ENCODE assay signal across 8 mouse cellular contexts in the genomic region with DNA sequence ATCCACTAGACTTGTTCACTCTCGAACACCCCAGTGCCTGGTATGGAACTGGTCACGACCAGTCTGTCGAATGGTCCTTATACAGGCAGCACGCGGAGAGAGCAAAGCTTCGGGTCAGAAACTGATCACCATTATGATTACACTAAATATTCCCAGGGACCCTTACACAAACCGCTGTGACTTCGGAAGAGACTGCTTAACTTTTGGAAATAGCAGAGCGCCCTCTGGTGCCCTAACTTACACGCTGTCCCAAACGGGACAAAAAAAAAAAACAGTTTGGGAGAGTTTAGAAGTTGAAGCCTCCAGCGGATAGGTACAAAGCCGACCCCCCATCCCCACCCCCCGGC. TPM values are rescaled to one million over a fixed set of nuclear protein-coding genes. Genes with fewer than 3 reads are reported as not detected.
DNase-seq lines count a peak whose midpoint lies in the region; ATAC-seq and TF ChIP-seq lines count a peak whose summit lies in the region.

No protein-coding gene starts in this region.

- peak; percentile 73 for TF ChIP-seq CTCF in kidney, postnatal 0 days (IDR thresholded peaks at IDR 0.05; ENCODE audit: low read depth)
- peak; percentile 70 for TF ChIP-seq CTCF in lung, embryonic 14.5 days (IDR thresholded peaks at IDR 0.05; ENCODE audit: low read depth)

- H3K36me3 ChIP-seq in heart, embryonic 14.5 days (ENCODE audit: control insufficient read depth, insufficient read depth, low read length) = peaks cover 65% of the 10 kb centered on the region
- H3K36me3 ChIP-seq in kidney, postnatal 0 days (ENCODE audit: insufficient read depth, low read length) = peaks cover 6% of the 10 kb centered on the region; the same call in 1 of the 2 replicates
- H3K36me3 ChIP-seq in lung, embryonic 14.5 days (ENCODE audit: insufficient read depth) = peaks cover 32% of the 10 kb centered on the region

- H3K4me3 ChIP-seq in heart, embryonic 14.5 days (ENCODE audit: control insufficient read depth in 1 of 2, insufficient read depth in 1 of 2, low read depth in 1 of 2, low read length in 2 of 2) = no peak overlapping the region
- peak overlapping the region; percentile 14; the same call in 1 of the 2 replicates for H3K4me3 ChIP-seq in kidney, postnatal 0 days (replicated peaks; ENCODE audit: low read depth, low read length)
- H3K4me3 ChIP-seq in lung, embryonic 14.5 days (ENCODE audit: low read depth, low read length) = 0 out of 2 replicates have a peak overlapping the region, but pooled peaks have one; percentile 16

- ATAC-seq in heart, embryonic 14.5 days (ENCODE audit: insufficient number of reproducible peaks, insufficient read depth, low FRiP score, low read depth) = no peak
- ATAC-seq in kidney, postnatal 0 days (replicated peaks; ENCODE audit: low FRiP score, low read depth) = no peak
- no peak for ATAC-seq in lung, embryonic 14.5 days (ENCODE audit: insufficient read depth)
- no peak for ATAC-seq in activated CD4-positive, CD25-positive, alpha-beta regulatory T cell, adult 4 months

- H3K4me2 ChIP-seq in heart, embryonic 14.5 days (ENCODE audit: low read length) = peak overlapping the region; percentile 51
- peak overlapping the region; percentile 25 for H3K4me2 ChIP-seq in kidney, postnatal 0 days (ENCODE audit: low read length)
- peak overlapping the region; percentile 43 for H3K4me2 ChIP-seq in lung, embryonic 14.5 days

- 7% methylated on average over 14 of the region's 14 CpGs for WGBS in heart, embryonic 14.5 days
- WGBS in kidney, postnatal 0 days = 5% methylated on average over 14 of the region's 14 CpGs
- 4% methylated on average over 14 of the region's 14 CpGs for WGBS in lung, embryonic 14.5 days

- H3K27ac ChIP-seq in heart, embryonic 14.5 days (replicated peaks in 1 of 2; ENCODE audit: control insufficient read depth in 1 of 2, insufficient read depth in 1 of 2, low read depth in 2 of 2, low read length in 2 of 2) = peak overlapping the region in 1 of 2 experiments; percentile 82; a peak in 2 of 4 replicates
- 0 out of 2 replicates have a peak overlapping the region, but pooled peaks have one; percentile 44 for H3K27ac ChIP-seq in kidney, postnatal 0 days
- H3K27ac ChIP-seq in lung, embryonic 14.5 days (ENCODE audit: low read depth) = no peak overlapping the region

- peak; percentile 71 for DNase-seq in CD4-positive helper T cell, adult 2 months (ENCODE audit: low read depth, low spot score)
- DNase-seq in T-cell, adult 2 months (ENCODE audit: low spot score) = peak; percentile 51
- peak; percentile 89 for DNase-seq in embryo, embryonic 11 days
- DNase-seq in kidney, postnatal 0 days (ENCODE audit: low spot score) = peak; percentile 94
- DNase-seq in lung, embryonic 14.5 days = peak; percentile 95
- peak; percentile 79 for DNase-seq in retina, postnatal 1 day

- H3K27me3 ChIP-seq in heart, embryonic 14.5 days (ENCODE audit: control insufficient read depth, insufficient read depth, low read length) = no peaks in the 10 kb centered on the region
- peaks cover 10% of the 10 kb centered on the region for H3K27me3 ChIP-seq in kidney, postnatal 0 days (ENCODE audit: insufficient read depth, low read length)
- H3K27me3 ChIP-seq in lung, embryonic 14.5 days (ENCODE audit: insufficient read depth, low read length) = peaks cover 17% of the 10 kb centered on the region

- H3K9me3 ChIP-seq in heart, embryonic 14.5 days (ENCODE audit: control insufficient read depth, low read length) = no peaks in the 10 kb centered on the region
- H3K9me3 ChIP-seq in kidney, postnatal 0 days (replicated peaks; ENCODE audit: low read length) = no peaks in the 10 kb centered on the region
- no peaks in the 10 kb centered on the region for H3K9me3 ChIP-seq in lung, embryonic 14.5 days (ENCODE audit: low read depth, low read length)

- H3K4me1 ChIP-seq in heart, embryonic 14.5 days (ENCODE audit: control insufficient read depth in 2 of 2, insufficient read depth in 2 of 2, low read length in 2 of 2) = peaks cover 29 to 61% of the 10 kb centered on the region in 2 experiments
- H3K4me1 ChIP-seq in kidney, postnatal 0 days (replicated peaks; ENCODE audit: insufficient read depth, low read length) = 0 out of 2 replicates have a peak, but pooled peaks cover 26% of the 10 kb centered on the region
- H3K4me1 ChIP-seq in lung, embryonic 14.5 days (ENCODE audit: insufficient read depth) = peaks cover 6% of the 10 kb centered on the region; the same call in 1 of the 2 replicates

- H3K9ac ChIP-seq in heart, embryonic 14.5 days (ENCODE audit: low read length) = peak overlapping the region; percentile 46
- H3K9ac ChIP-seq in kidney, postnatal 0 days (ENCODE audit: low read depth, low read length) = no peak overlapping the region
- no peak overlapping the region for H3K9ac ChIP-seq in lung, embryonic 14.5 days

RNA-seq across cellular contexts. Expression of gene Cavin1, which starts 11.2 kb away (rescaled TPM):
- 200 and 204 TPM in 2 replicates for polyA plus RNA-seq in heart, embryonic 14.5 days (2014; fragmentation: Nextera tagmentation; extraction: Ambion mirVana)
- polyA plus RNA-seq in kidney, postnatal 0 days (2015; fragmentation: Nextera tagmentation; extraction: Ambion mirVana) = 143 and 156 TPM in 2 replicates
- polyA plus RNA-seq in lung, embryonic 14.5 days (2014; fragmentation: Nextera tagmentation; extraction: Ambion mirVana) = 137 and 143 TPM in 2 replicates
- polyA plus RNA-seq in activated CD4-positive, CD25-positive, alpha-beta regulatory T cell, adult 4 months (2017; shearing (Covaris generic)) = under 1 TPM; 0.12 to 0.13 TPM

RNA-seq across cellular contexts. Expression of gene Stat3, which starts 20.1 kb away (rescaled TPM):
- 51.8 and 53.3 TPM in 2 replicates for polyA plus RNA-seq in heart, embryonic 14.5 days (2014; fragmentation: Nextera tagmentation; extraction: Ambion mirVana)
- 48.0 and 51.8 TPM in 2 replicates for polyA plus RNA-seq in kidney, postnatal 0 days (2015; fragmentation: Nextera tagmentation; extraction: Ambion mirVana)
- polyA plus RNA-seq in lung, embryonic 14.5 days (2014; fragmentation: Nextera tagmentation; extraction: Ambion mirVana) = 33.8 and 36.5 TPM in 2 replicates
- 10 to 100 TPM; 71.0 to 82.0 TPM for polyA plus RNA-seq in activated CD4-positive, CD25-positive, alpha-beta regulatory T cell, adult 4 months (2017; shearing (Covaris generic))

RNA-seq across cellular contexts. Expression of gene Atp6v0a1, which starts 49.8 kb away (rescaled TPM):
- polyA plus RNA-seq in heart, embryonic 14.5 days (2014; fragmentation: Nextera tagmentation; extraction: Ambion mirVana) = 54.8 and 57.2 TPM in 2 replicates
- 33.8 and 35.1 TPM in 2 replicates for polyA plus RNA-seq in kidney, postnatal 0 days (2015; fragmentation: Nextera tagmentation; extraction: Ambion mirVana)
- polyA plus RNA-seq in lung, embryonic 14.5 days (2014; fragmentation: Nextera tagmentation; extraction: Ambion mirVana) = 32.8 and 38.0 TPM in 2 replicates
- polyA plus RNA-seq in activated CD4-positive, CD25-positive, alpha-beta regulatory T cell, adult 4 months (2017; shearing (Covaris generic)) = 1 to 10 TPM; 4.3 to 4.7 TPM

Comparison
In these comparisons a context has a peak if more than half of its experiments do, and no peak if none do; other contexts are left out.
1. H3K4me3 ChIP-seq: peak in kidney, postnatal 0 days (single experiment) and lung, embryonic 14.5 days (single experiment); none in heart, embryonic 14.5 days (0 of 2).
2. RNA of gene Cavin1, which starts 11.2 kb away (polyA plus RNA-seq): 200 to 204 TPM in heart, embryonic 14.5 days, 143 to 156 TPM in kidney, postnatal 0 days and 137 to 143 TPM in lung, embryonic 14.5 days; 0.12 to 0.13 TPM in activated CD4-positive, CD25-positive, alpha-beta regulatory T cell, adult 4 months; every median in the first group is over 100 times any median in the second.
3. Peak in every context shown above with its lines, with median percentiles within 50 percentile points of each other: DNase-seq and H3K4me2 ChIP-seq.